Mouse (Mus musculus) gonadal fat pad, adult 2 months (tissue): ENCODE results near the gene Atg4b. TPM values are rescaled to one million over a fixed set of nuclear protein-coding genes. Genes with fewer than 3 reads are reported as not detected.
"Not testable (repeated sequence)": the region's sequence is repeated elsewhere in the genome, so short reads cannot be mapped to it uniquely, and the experiment has no call there.

Experiments used
- DNase-seq: peaks from one replicate; pipeline ENCODE4 v3.0.0-alpha.2; 2012; ENCODE audit warnings: low read depth
- polyA plus RNA-seq: library from polyadenylated mRNA; depleted of rRNA; stranded (reverse); fragments of >200 nt; gene quantifications from 2 replicates; pipeline ENCODE4 v1.2.3, GENCODE M21; 2012

Atg4b gene
- polyA plus RNA-seq, 1 experiment: 60.7 TPM

DNA sequence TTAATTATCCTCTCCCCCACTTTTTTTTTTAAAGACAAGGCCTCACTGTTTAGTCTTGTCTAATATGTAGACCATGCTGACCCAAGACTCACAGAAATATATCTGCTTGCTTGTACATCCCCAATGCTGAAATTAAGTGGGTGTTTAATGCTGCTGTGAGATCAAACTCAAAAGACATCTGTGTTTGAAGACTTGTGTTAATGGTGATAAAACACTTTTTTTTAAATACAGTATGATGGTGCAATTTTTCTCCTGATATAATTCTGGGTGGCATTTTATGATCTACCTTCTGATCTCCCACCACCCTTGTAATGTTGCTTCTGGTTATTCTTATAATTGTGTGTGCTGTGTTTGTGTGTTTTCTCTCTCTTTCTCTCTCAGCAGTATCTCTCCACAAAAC lies 4.9 kb downstream of the Atg4b start:
- DNase-seq: no peak

GRCm38 (mm10) chr1:93760076-93760475 lies 8.8 kb downstream of the Atg4b start:
- DNase-seq: peak; percentile 54

GRCm38 (mm10) chr1:93763531-93763930 lies 12.2 kb downstream of the Atg4b start:
- DNase-seq: not testable (repeated sequence)

GRCm38 (mm10) chr1:93764871-93765591 lies 13.7 kb downstream of the Atg4b start:
- DNase-seq: no peak

- DNase-seq: no peak
Measured at GRCm38 (mm10) chr1:93767600-93767999, 16.3 kb downstream of the Atg4b start.

- no peak for DNase-seq
Measured at GRCm38 (mm10) chr1:93769901-93770300, 18.6 kb downstream of the Atg4b start.

GRCm38 (mm10) chr1:93776686-93777085 lies 25.4 kb downstream of the Atg4b start:
- no peak for DNase-seq

- no peak for DNase-seq
Measured at GRCm38 (mm10) chr1:93786912-93787311, 35.6 kb downstream of the Atg4b start.

- DNase-seq: no peak
Measured at GRCm38 (mm10) chr1:93794526-93794925, 43.2 kb downstream of the Atg4b start.

GRCm38 (mm10) chr1:93795886-93796285 lies 44.6 kb downstream of the Atg4b start:
- no peak for DNase-seq

GRCm38 (mm10) chr1:93800670-93801503 lies 49.6 kb downstream of the Atg4b start:
- DNase-seq: no peak

GRCm38 (mm10) chr1:93801741-93802238 lies 50.5 kb downstream of the Atg4b start, which contains the start of gene Dtymk:
Gene Dtymk, minus strand, starts transcription at chr1:93801934.
- no peak for DNase-seq

- DNase-seq: no peak
Measured at GRCm38 (mm10) chr1:93802771-93803170, 51.5 kb downstream of the Atg4b start.

DNA sequence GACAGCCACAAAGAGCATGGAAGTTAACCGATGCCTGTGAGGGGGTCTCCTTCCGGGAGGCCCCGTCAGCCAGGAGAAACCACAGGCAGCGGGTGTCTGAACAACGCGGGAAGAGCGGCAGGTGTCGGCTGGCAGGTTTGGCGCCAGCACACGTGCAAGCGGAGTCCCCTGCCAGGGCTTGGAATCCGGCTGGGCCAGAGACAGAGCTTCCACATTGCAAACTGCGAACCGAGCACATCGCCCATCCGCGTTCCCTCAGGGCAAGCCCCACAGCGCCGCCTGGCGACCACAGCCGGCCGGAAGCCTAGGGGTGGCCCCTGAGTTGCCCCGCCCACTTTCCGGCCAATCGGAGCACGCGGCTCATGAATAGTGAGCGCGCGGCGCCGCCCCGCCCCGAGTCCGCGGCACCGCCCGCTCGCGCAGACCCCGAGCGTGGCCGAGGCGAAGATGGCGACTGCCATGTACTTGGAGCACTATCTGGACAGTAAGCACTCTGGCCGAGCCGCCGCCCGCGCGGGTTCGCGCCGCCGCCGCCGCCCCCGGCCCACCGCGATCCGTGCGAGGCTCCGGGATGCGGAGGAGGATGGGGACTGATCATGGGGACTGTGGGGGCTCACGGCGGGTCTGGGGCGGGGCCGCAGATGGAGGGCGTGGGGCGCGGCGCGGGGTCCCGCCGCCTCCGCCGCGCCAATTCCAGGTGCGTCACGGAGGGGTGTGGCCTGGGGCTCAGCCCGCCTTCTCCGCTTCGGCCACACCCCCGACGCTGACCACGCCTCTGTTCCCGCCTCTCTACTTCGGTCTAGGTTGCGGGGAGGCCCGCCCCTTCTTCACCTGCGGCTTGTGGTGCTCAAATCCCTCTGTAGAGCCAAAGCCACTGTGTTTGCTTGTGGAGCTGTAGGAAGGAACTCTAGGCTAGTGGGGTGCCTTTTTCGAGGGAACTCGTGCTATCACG lies 52.5 kb downstream of the Atg4b start, which contains the start of gene Ing5:
Ing5 (plus strand) TSS at position 410 of the 952 bp plus-strand sequence.
- DNase-seq: no peak

GRCm38 (mm10) chr1:93804818-93805217 lies 53.5 kb downstream of the Atg4b start:
- no peak for DNase-seq

DNA sequence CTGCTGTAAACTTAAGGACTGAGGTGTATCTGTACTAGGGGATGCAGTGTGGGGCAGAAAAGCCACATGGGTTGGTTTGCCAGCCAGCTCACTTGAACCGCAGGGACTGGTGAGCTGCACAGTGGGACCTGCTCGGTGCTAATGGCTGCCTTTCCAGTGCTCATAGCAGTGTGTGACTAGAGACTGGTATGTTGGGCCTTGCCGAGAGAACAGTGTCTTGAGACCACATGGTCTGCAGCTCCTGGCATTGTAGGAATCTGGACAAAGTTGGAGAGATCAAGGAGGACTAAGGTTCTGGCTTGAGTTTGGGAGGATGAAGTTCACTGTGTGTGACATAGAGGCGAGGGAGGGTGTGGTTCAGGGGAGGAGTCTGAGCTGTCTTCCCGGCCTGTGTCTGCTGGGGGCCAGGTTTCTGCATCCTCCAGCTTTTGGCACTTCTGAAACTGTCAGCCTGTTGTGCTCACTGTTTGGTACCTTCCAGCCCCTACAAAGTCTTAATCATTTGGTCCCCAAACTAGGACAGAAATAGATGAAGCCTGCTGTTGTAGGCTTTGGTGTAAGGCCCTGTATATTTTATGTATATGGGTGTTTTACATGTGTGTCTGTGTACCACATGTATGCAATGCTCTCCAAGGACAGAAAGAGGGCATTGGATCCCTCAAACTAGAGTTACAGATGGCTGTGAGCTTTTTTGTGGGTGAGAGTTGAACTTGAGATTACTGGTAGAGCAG lies 54.1 kb downstream of the Atg4b start:
- no peak for DNase-seq

DNA sequence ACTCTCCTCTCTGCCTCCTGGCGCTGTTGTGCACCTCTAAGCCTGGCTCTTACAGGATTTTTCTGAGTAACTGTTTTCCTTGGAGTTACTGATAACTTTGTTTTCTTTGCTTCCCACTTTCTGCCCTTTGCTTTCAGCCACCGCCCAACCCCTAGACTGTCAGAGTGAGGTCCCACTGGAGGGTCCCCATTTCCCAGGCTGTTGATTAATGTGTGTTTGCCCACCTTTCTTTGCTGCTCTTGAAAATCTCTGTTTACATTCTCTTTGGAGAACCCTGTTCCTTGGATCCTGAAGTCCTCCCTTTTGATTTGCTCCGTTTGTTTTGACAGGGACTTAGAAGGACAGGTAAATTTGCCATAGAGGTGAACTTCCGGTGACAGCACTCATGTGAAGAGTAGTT lies 57.6 kb downstream of the Atg4b start:
- DNase-seq: no peak

DNA sequence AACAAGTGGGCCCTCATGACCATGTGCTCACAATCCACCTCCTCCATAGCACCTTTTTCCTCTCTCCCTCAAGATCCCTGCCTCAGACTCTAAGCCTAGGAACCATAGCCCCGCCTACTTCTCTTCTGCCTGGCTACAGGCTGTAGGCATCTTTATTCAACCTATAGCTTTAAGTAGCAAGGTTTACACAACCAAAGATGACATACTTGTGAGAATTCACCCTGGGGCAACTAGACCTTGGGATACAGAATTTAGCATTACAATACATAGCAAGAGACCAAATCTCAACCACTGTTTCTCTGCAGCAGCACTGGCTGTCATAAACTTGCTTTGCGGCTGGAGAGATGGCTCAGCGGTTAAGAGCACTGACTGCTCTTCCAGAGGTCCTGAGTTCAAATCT lies 58.7 kb downstream of the Atg4b start:
- no peak for DNase-seq

- no peak for DNase-seq
Measured at GRCm38 (mm10) chr1:93811495-93812039, 60.3 kb downstream of the Atg4b start.

DNA sequence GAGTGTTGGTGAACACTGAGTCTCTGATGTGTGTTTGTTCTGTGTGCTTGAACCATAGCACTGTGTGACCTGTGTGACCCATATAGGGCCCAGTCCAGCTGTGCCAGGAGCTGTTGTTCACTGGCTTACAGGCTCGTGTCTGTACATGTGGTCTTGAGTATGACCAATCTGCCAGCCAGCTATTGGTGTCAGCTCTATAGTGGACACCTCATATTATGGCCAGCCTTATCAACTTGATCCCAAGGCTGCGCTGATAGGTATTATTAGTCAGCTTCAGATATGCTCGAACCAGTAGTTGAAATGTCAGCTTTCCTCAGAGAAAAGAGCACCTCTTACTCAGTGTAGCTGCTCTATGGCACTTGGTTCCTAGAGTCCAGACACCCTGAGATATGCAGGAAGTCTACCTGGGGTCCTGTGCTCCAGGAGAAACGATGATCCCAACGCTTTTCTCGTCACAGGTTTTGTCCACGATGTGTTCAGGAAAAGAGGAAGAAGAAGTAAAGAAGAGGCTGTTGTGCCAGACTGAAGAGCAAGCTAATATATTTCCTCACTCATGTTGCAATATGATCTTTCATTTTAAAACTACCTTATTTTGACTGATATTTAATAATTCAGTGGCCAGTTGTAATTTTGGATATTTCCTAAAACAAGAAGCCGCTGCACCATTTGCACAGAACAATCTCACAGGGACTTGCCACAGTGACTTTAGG lies 66.7 kb downstream of the Atg4b start:
- no peak for DNase-seq
